Mouse (Mus musculus): ENCODE measurements around the gene Sntb2.

DNA sequence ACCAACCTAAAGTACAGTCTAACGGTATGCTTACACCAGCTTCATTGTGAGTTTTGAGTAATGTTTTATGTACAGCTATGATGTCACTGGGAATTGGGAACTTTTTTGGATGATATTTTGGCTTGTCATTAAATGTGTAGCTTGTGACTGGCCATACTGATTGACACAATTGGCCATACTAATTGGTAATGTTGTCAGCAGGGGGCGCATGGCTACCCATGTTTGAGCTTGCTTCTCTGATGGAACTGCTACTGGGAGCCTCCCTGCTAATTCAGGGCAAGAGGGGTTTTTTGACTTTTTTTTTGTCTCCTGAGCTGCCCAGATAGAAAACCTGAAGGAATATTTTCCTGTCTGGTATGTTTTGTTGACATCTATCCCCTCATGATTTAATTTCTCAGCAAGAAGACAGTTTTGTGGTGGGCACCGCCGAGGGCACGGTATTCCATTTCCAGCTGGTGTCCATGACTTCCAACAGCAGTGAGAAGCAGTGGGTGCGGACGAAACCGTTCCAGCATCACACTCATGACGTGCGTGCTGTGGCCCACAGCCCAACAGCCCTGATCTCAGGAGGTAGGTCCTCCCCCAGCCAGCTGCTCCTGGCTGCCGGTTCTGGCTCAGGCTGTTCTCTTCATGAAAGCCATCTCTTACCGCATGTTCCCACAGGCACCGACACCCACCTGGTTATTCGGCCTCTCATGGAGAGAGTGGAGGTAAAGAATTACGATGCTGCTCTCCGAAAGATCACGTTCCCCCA lies 29.6 kb upstream of the Sntb2 start:
- TF ChIP-seq CTCF (IDR thresholded peaks at IDR 0.05; ENCODE audit: low read depth) (peak; percentile 82), EP300 (optimal IDR thresholded peaks at IDR 0.05) (no peak)
